Mouse (Mus musculus) splenic B cell, adult 2 months (primary cell): Measurements from ENCODE around the gene Hadhb.
A peak's percentile ranks its signal among the peaks of the same experiment; 100 is the strongest.

Source experiments
- DNase-seq: peaks from one replicate; pipeline ENCODE4 v3.0.0-alpha.2; 2011; ENCODE audit warnings: low read depth, low spot score
- H3K27me3 ChIP-seq: 2 replicates; pipeline ENCODE4 v1.6.1; 2012; ENCODE audit warnings: mild to moderate bottlenecking, low read length, moderate library complexity, mixed read lengths; ENCODE audit not compliant: control insufficient read depth, poor library complexity, insufficient read depth, severe bottlenecking
- H3K36me3 ChIP-seq: 2 replicates; pipeline ENCODE4 v1.6.1; 2012; ENCODE audit warnings: mild to moderate bottlenecking, low read length, moderate library complexity, mixed read lengths; ENCODE audit not compliant: control insufficient read depth, poor library complexity, insufficient read depth, severe bottlenecking

Hadhb gene

GRCm38 (mm10) chr5:30154474-30155394, at the start of gene Hadhb, which contains the start of gene Hadha:
Gene Hadhb, plus strand, starts transcription at chr5:30155248.
Gene Hadha, minus strand, starts transcription at chr5:30155162.
- H3K36me3 ChIP-seq, result no peaks in the 10 kb centered on the region
- no peaks in the 10 kb centered on the region for H3K27me3 ChIP-seq
- DNase-seq, result peak; percentile 94

GRCm38 (mm10) chr5:30105668-30106300, 49.3 kb upstream of the Hadhb start, which contains the start of gene 3110082J24Rik:
Gene 3110082J24Rik, minus strand, starts transcription at chr5:30106086.
- DNase-seq, result no peak
- H3K27me3 ChIP-seq, result no peaks in the 10 kb centered on the region
- H3K36me3 ChIP-seq, result no peaks in the 10 kb centered on the region

- no peak for DNase-seq
- H3K27me3 ChIP-seq, result no peaks in the 10 kb centered on the region
- H3K36me3 ChIP-seq, result no peaks in the 10 kb centered on the region
These were observed 48.3 kb upstream of the Hadhb start for GRCm38 (mm10) chr5:30106756-30107155.

GRCm38 (mm10) chr5:30107186-30107585, 47.9 kb upstream of the Hadhb start:
- Histone ChIP-seq H3K36me3 (no peaks in the 10 kb centered on the region), H3K27me3 (no peaks in the 10 kb centered on the region)
- DNase-seq, result no peak

- Histone ChIP-seq H3K27me3 (no peaks in the 10 kb centered on the region), H3K36me3 (no peaks in the 10 kb centered on the region)
- DNase-seq, result no peak
These were observed 47.4 kb upstream of the Hadhb start for GRCm38 (mm10) chr5:30107611-30108041.

GRCm38 (mm10) chr5:30108233-30108632, 46.8 kb upstream of the Hadhb start:
- Histone ChIP-seq H3K36me3 (no peaks in the 10 kb centered on the region), H3K27me3 (no peaks in the 10 kb centered on the region)
- DNase-seq, result no peak

GRCm38 (mm10) chr5:30109899-30110298, 45.1 kb upstream of the Hadhb start:
- DNase-seq, result no peak
- Histone ChIP-seq H3K36me3 (no peaks in the 10 kb centered on the region), H3K27me3 (no peaks in the 10 kb centered on the region)

- Histone ChIP-seq H3K36me3 (no peaks in the 10 kb centered on the region), H3K27me3 (no peaks in the 10 kb centered on the region)
- DNase-seq, result no peak
These were observed 44.5 kb upstream of the Hadhb start for GRCm38 (mm10) chr5:30110371-30111060.

GRCm38 (mm10) chr5:30111126-30111525, 43.9 kb upstream of the Hadhb start:
- no peak for DNase-seq
- no peaks in the 10 kb centered on the region for H3K36me3 ChIP-seq
- no peaks in the 10 kb centered on the region for H3K27me3 ChIP-seq

GRCm38 (mm10) chr5:30111771-30112170, 43.3 kb upstream of the Hadhb start:
- Histone ChIP-seq H3K27me3 (no peaks in the 10 kb centered on the region), H3K36me3 (no peaks in the 10 kb centered on the region)
- DNase-seq, result no peak

- Histone ChIP-seq H3K27me3 (no peaks in the 10 kb centered on the region), H3K36me3 (no peaks in the 10 kb centered on the region)
- DNase-seq, result peak; percentile 16
These were observed 42.4 kb upstream of the Hadhb start for GRCm38 (mm10) chr5:30112533-30113068.

- H3K36me3 ChIP-seq, result no peaks in the 10 kb centered on the region; the same call in none of the 2 replicates
- H3K27me3 ChIP-seq, result no peaks in the 10 kb centered on the region
- DNase-seq, result peak; percentile 70
These were observed 40.9 kb upstream of the Hadhb start for GRCm38 (mm10) chr5:30113881-30114760.

GRCm38 (mm10) chr5:30114761-30115140, 40.3 kb upstream of the Hadhb start:
- no peaks in the 10 kb centered on the region for H3K27me3 ChIP-seq
- no peaks in the 10 kb centered on the region; the same call in none of the 2 replicates for H3K36me3 ChIP-seq
- no peak for DNase-seq

- DNase-seq, result no peak
- Histone ChIP-seq H3K36me3 (peaks cover 4% of the 10 kb centered on the region), H3K27me3 (no peaks in the 10 kb centered on the region)
These were observed 39.3 kb upstream of the Hadhb start for GRCm38 (mm10) chr5:30115718-30116117.
